Mouse (Mus musculus): ENCODE data around the gene Olfr44. TPM values are rescaled to one million over a fixed set of nuclear protein-coding genes. Genes with fewer than 3 reads are reported as not detected.

Olfr44 gene
- polyA plus RNA-seq, 1 experiment from 2014 or later, result not detected

Other genes starting within 250 kb of the Olfr44 start
- gene Olfr1537, start 244.0 kb downstream of the Olfr44 start, polyA plus RNA-seq (2015; fragmentation: Nextera tagmentation; extraction: Ambion mirVana), result not detected in 2 replicates
- not detected in 2 replicates for gene Olfr945, start 217.2 kb downstream of the Olfr44 start, polyA plus RNA-seq (2015; fragmentation: Nextera tagmentation; extraction: Ambion mirVana)
- not detected in 2 replicates for gene Olfr948, start 167.9 kb downstream of the Olfr44 start, polyA plus RNA-seq (2015; fragmentation: Nextera tagmentation; extraction: Ambion mirVana)
- gene Olfr951, start 106.6 kb downstream of the Olfr44 start, polyA plus RNA-seq (2015; fragmentation: Nextera tagmentation; extraction: Ambion mirVana), result not detected in 2 replicates
- gene Olfr952, start 66.8 kb downstream of the Olfr44 start, polyA plus RNA-seq (2015; fragmentation: Nextera tagmentation; extraction: Ambion mirVana), result not detected in 2 replicates
- not detected in 2 replicates for gene Olfr954, start 37.3 kb downstream of the Olfr44 start, polyA plus RNA-seq (2015; fragmentation: Nextera tagmentation; extraction: Ambion mirVana)
- gene Olfr955, start 22.1 kb downstream of the Olfr44 start, polyA plus RNA-seq (2015; fragmentation: Nextera tagmentation; extraction: Ambion mirVana), result not detected in 2 replicates
- gene Olfr957, start 21.8 kb upstream of the Olfr44 start, polyA plus RNA-seq (2015; fragmentation: Nextera tagmentation; extraction: Ambion mirVana), result not detected in 2 replicates
- not detected in 2 replicates for gene Olfr958, start 60.1 kb upstream of the Olfr44 start, polyA plus RNA-seq (2015; fragmentation: Nextera tagmentation; extraction: Ambion mirVana)
- gene Olfr959, start 81.6 kb upstream of the Olfr44 start, polyA plus RNA-seq (2015; fragmentation: Nextera tagmentation; extraction: Ambion mirVana), result not detected in 2 replicates
- gene AW551984, start 110.4 kb upstream of the Olfr44 start, polyA plus RNA-seq (2015; fragmentation: Nextera tagmentation; extraction: Ambion mirVana), result 215 and 253 TPM in 2 replicates
- not detected in 2 replicates for gene Olfr148, start 116.7 kb upstream of the Olfr44 start, polyA plus RNA-seq (2015; fragmentation: Nextera tagmentation; extraction: Ambion mirVana)
- not detected in 2 replicates for gene Olfr960, start 127.4 kb upstream of the Olfr44 start, polyA plus RNA-seq (2015; fragmentation: Nextera tagmentation; extraction: Ambion mirVana)
- gene Olfr961, start 151.1 kb upstream of the Olfr44 start, polyA plus RNA-seq (2015; fragmentation: Nextera tagmentation; extraction: Ambion mirVana), result not detected in 2 replicates
- not detected in 2 replicates for gene Olfr963, start 173.2 kb upstream of the Olfr44 start, polyA plus RNA-seq (2015; fragmentation: Nextera tagmentation; extraction: Ambion mirVana)
- not detected in 2 replicates for gene Olfr149, start 213.1 kb upstream of the Olfr44 start, polyA plus RNA-seq (2015; fragmentation: Nextera tagmentation; extraction: Ambion mirVana)
- gene Olfr965, start 217.4 kb upstream of the Olfr44 start, polyA plus RNA-seq (2015; fragmentation: Nextera tagmentation; extraction: Ambion mirVana), result not detected in 2 replicates
- not detected in 2 replicates for gene Olfr150, start 237.0 kb upstream of the Olfr44 start, polyA plus RNA-seq (2015; fragmentation: Nextera tagmentation; extraction: Ambion mirVana)

Data from midbrain, embryonic 16.5 days (tissue).